Mouse (Mus musculus) myocyte (in vitro differentiated cells): ENCODE measurements around the gene Kctd17.

ENCODE experiments used
- CEBPB ChIP-seq: IDR thresholded peaks from 2 replicates; pipeline ENCODE4 v1.6.1; 2011; ENCODE audit warnings: mild to moderate bottlenecking, moderate library complexity; ENCODE audit not compliant: poor library complexity, insufficient read depth, severe bottlenecking
- MYOD1 ChIP-seq, 3 experiments: IDR thresholded peaks; one replicate each; pipeline ENCODE4 v1.6.1; 2011; ENCODE audit warnings: control low read depth in 2 of 3, low read depth in 2 of 3, mild to moderate bottlenecking in 2 of 3, moderate library complexity in 1 of 3; ENCODE audit not compliant: insufficient read length in 2 of 3, control insufficient read depth in 1 of 3
- POLR2A ChIP-seq: IDR thresholded peaks from one replicate; pipeline ENCODE4 v1.6.1; 2011; ENCODE audit warnings: low read depth, mild to moderate bottlenecking, control low read depth, moderate library complexity; ENCODE audit not compliant: insufficient read length
- POLR2AphosphoS2 ChIP-seq: IDR thresholded peaks from one replicate; pipeline ENCODE4 v1.6.1; 2011; ENCODE audit warnings: low read depth, control low read depth; ENCODE audit not compliant: insufficient read length

- no peak for TF ChIP-seq CEBPB
- no peak for TF ChIP-seq POLR2AphosphoS2
- no peak for TF ChIP-seq MYOD1 (IDR thresholded peaks at IDR 0.05; ENCODE audit: control insufficient read depth in 1 of 3, insufficient read length in 2 of 3, low read depth in 2 of 3)
- TF ChIP-seq POLR2A, result no peak
Measured at GRCm38 (mm10) chr15:78434896-78435520, 6.6 kb downstream of the Kctd17 start.
